Mouse (Mus musculus) midbrain, embryonic 15.5 days (tissue): ENCODE measurements around the gene Clec3a. TPM values are rescaled to one million over a fixed set of nuclear protein-coding genes. Genes with fewer than 3 reads are reported as not detected.

Experiments used
- ATAC-seq: fragments of 200-750 bp; cut with Nextera tagmentation; replicated peaks from 2 replicates; pipeline ENCODE4 v1.8.0; 2017; ENCODE audit warnings: moderate TSS enrichment
- H3K27ac ChIP-seq: fragments of 300-500 bp; sonication (generic); 2 replicates; pipeline ENCODE4 v1.5.1; 2015; ENCODE audit warnings: mild to moderate bottlenecking, inconsistent platforms
- H3K27me3 ChIP-seq: fragments of 300-500 bp; sonication (generic); replicated peaks from 2 replicates; pipeline ENCODE4 v1.6.1; 2015; ENCODE audit warnings: inconsistent platforms
- H3K36me3 ChIP-seq: fragments of 300-500 bp; sonication (generic); replicated peaks from 2 replicates; pipeline ENCODE4 v1.6.1; 2015; ENCODE audit warnings: inconsistent platforms
- H3K4me1 ChIP-seq: fragments of 300-500 bp; sonication (generic); 2 replicates; pipeline ENCODE4 v1.6.1; 2015; ENCODE audit warnings: inconsistent platforms
- H3K4me2 ChIP-seq: fragments of 300-500 bp; sonication (generic); 2 replicates; pipeline ENCODE4 v1.6.1; 2015; ENCODE audit warnings: inconsistent platforms, mild to moderate bottlenecking, moderate library complexity
- H3K4me3 ChIP-seq: fragments of 300-500 bp; sonication (generic); 2 replicates; pipeline ENCODE4 v1.5.1; 2015; ENCODE audit warnings: mild to moderate bottlenecking, inconsistent platforms
- H3K9ac ChIP-seq: fragments of 300-500 bp; sonication (generic); 2 replicates; pipeline ENCODE4 v1.6.1; 2015; ENCODE audit warnings: mild to moderate bottlenecking, inconsistent platforms
- H3K9me3 ChIP-seq: fragments of 300-500 bp; sonication (generic); 2 replicates; pipeline ENCODE4 v1.6.1; 2016; ENCODE audit warnings: inconsistent platforms
- WGBS: fragments of 180-500 bp; shearing (Covaris S2); methylation state at CpG from one replicate; pipeline ENCODE4 v1.1.7; 2015; ENCODE audit warnings: mixed read lengths; 5-methylcytosine and 5-hydroxymethylcytosine counted together
- polyA plus RNA-seq: library from polyadenylated mRNA; unstranded; fragments of >200 nt; fragmentation: Nextera tagmentation; extraction: Ambion mirVana; gene quantifications from 2 replicates; pipeline ENCODE4 v1.2.1, GENCODE M21; 2015

Clec3a gene
- polyA plus RNA-seq, 1 experiment from 2014 or later: not detected

DNA sequence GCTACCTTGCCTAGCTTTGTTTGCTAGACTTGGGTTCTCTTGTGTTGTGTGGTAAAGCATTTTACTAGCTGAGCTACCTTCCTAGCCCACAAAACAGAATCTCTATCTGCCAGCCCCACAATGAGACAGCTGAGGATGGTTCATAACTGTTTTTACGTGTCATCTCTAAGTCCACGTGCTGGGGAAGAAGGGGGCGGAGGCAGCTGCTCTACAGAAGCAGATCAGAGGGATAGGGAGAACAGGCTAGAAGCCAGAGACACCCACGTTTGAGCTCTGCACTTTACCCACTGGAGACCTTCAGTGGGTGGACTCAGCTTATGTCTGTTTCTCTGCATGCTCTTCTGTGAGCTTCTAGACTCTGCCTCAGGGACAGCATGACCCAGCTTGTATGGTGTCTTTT is 3.7 kb downstream of the Clec3a start:
- WGBS: 79% methylated on average over 4 of the region's 4 CpGs
- H3K9ac ChIP-seq: no peak overlapping the region
- no peaks in the 10 kb centered on the region for H3K4me1 ChIP-seq
- no peak overlapping the region for H3K4me3 ChIP-seq
- no peak for ATAC-seq
- H3K27me3 ChIP-seq: no peaks in the 10 kb centered on the region
- H3K27ac ChIP-seq: no peak overlapping the region
- H3K4me2 ChIP-seq: no peak overlapping the region
- H3K9me3 ChIP-seq: no peaks in the 10 kb centered on the region
- H3K36me3 ChIP-seq: no peaks in the 10 kb centered on the region

- Histone ChIP-seq H3K9ac (no peak overlapping the region), H3K27ac (no peak overlapping the region), H3K4me3 (no peak overlapping the region), H3K9me3 (no peaks in the 10 kb centered on the region), H3K4me1 (peaks cover 11% of the 10 kb centered on the region), H3K27me3 (no peaks in the 10 kb centered on the region), H3K36me3 (no peaks in the 10 kb centered on the region), H3K4me2 (no peak overlapping the region)
- no peak for ATAC-seq
- 9% methylated on average over 6 of the region's 6 CpGs for WGBS
Observed at GRCm38 (mm10) chr8:114438236-114438635, 20.4 kb downstream of the Clec3a start.

GRCm38 (mm10) chr8:114439334-114440204 is 21.7 kb downstream of the Clec3a start, which contains the start of gene Wwox:
Gene Wwox (plus strand): TSS chr8:114439655.
- H3K4me3 ChIP-seq: peak within 1 kb of the TSS; percentile 72
- peak within 1 kb of the TSS; percentile 77 for H3K9ac ChIP-seq
- H3K27me3 ChIP-seq: no peaks in the 10 kb centered on the region
- H3K36me3 ChIP-seq: no peaks in the 10 kb centered on the region
- H3K9me3 ChIP-seq: no peaks in the 10 kb centered on the region
- peaks cover 11% of the 10 kb centered on the region for H3K4me1 ChIP-seq
- WGBS: 1% methylated on average over 54 of the region's 54 CpGs
- peak within 1 kb of the TSS; percentile 77 for H3K27ac ChIP-seq
- ATAC-seq: peak; percentile 99
- peak within 1 kb of the TSS; percentile 90 for H3K4me2 ChIP-seq

DNA sequence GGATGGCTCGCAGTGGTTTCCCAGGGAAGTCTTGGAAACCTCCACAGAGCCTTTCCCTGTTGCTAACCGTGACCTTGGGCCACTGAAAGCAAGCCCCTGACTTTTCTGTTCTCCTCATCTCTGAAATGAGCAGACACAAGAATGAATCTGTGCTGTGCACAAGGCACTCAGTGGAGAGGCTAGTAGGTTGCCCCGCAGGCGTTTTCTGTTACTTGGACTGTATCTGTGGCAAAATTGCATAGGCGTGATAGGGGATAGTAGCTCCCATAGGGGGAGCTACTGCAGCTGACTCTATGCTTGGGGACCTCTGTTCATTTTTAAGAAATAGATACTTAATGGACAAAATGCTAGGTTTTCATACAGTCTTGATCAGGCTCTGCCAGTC is 22.3 kb downstream of the Clec3a start:
- Histone ChIP-seq H3K27ac (peak overlapping the region; percentile 77), H3K9ac (peak overlapping the region; percentile 77), H3K27me3 (no peaks in the 10 kb centered on the region), H3K4me3 (peak overlapping the region; percentile 72), H3K4me2 (peak overlapping the region; percentile 90), H3K9me3 (no peaks in the 10 kb centered on the region), H3K36me3 (no peaks in the 10 kb centered on the region), H3K4me1 (peaks cover 11% of the 10 kb centered on the region)
- 17% methylated on average over 5 of the region's 5 CpGs for WGBS
- no peak for ATAC-seq

DNA sequence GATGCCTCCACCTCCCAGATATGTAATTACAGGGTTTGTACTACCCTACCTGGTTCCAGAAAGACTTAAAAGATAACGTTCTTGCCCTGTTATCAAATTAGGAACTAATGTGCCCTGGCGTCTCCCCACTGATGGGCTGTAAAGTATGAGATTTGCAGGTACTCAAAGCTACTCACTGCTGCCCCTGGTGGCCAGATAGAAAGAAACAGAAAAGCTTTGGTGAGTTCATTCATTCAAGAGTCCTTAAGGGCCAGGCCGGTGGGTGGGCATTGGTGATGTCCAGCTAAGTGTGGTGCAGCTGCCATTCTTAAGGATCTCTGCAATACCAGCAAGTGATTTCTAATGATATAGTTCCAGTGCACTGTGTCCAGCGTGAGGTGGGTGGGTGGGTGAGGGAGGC is 23.7 kb downstream of the Clec3a start:
- peaks cover 11% of the 10 kb centered on the region for H3K4me1 ChIP-seq
- H3K9ac ChIP-seq: no peak overlapping the region
- no peak for ATAC-seq
- 86% methylated on average over 4 of the region's 4 CpGs for WGBS
- H3K4me2 ChIP-seq: no peak overlapping the region
- H3K36me3 ChIP-seq: no peaks in the 10 kb centered on the region
- H3K27me3 ChIP-seq: no peaks in the 10 kb centered on the region
- H3K27ac ChIP-seq: no peak overlapping the region
- no peak overlapping the region for H3K4me3 ChIP-seq
- no peaks in the 10 kb centered on the region for H3K9me3 ChIP-seq

DNA sequence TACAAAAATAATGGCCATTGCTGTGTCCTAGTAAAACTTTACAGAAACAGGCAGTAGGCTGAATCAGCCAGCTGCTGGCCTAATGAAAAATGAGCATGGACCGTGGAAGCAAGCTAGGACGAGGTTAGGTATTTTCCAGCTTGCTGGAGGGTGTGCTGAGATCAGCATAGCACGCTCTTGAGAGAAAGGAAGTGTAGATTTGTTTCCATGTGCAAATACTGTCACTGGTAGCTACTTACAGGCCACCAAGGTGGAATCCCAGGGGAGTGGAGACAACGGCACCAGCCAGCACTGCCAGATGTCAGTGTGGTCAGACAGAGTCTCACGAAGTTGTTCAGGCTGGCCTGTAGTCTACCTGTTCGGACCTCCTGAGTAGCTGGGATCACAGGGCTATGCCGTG is 29.0 kb downstream of the Clec3a start:
- Histone ChIP-seq H3K4me2 (no peak overlapping the region), H3K36me3 (no peaks in the 10 kb centered on the region), H3K9me3 (no peaks in the 10 kb centered on the region), H3K27me3 (no peaks in the 10 kb centered on the region), H3K4me3 (no peak overlapping the region), H3K27ac (no peak overlapping the region), H3K4me1 (no peaks in the 10 kb centered on the region), H3K9ac (no peak overlapping the region)
- no peak for ATAC-seq
- WGBS: 87% methylated on average over 7 of the region's 7 CpGs

- Histone ChIP-seq H3K9me3 (no peaks in the 10 kb centered on the region), H3K27me3 (no peaks in the 10 kb centered on the region), H3K27ac (no peak overlapping the region), H3K4me1 (peaks cover 6% of the 10 kb centered on the region; the same call in 1 of the 2 replicates), H3K36me3 (no peaks in the 10 kb centered on the region), H3K4me2 (no peak overlapping the region), H3K4me3 (no peak overlapping the region), H3K9ac (no peak overlapping the region)
- no peak for ATAC-seq
- WGBS: 89% methylated on average over 8 of the region's 8 CpGs
Observed at GRCm38 (mm10) chr8:114452278-114452677, 34.4 kb downstream of the Clec3a start.

DNA sequence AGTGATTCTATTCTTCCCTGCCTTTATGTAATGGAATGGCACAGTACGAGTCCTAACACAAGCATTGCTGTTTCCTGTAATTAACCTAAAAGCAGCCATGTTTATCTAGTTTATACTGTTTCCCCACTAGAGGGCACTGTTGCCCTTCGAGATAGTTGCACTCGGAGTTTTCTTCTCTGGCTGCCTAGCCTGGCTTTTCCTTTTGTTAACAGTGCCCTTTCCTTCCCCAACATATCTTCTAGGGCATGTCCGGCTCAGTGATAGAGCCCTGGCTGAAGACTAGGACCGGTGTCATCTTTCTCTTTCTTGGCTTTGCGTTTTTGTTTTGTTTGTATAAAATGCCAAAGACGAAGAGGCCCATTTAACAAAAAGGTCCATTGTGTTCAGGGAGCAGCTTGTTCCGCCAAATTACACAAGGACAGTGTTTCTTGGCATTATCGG is 34.9 kb downstream of the Clec3a start:
- Histone ChIP-seq H3K9ac (0 out of 2 replicates have a peak overlapping the region, but pooled peaks have one; percentile 12), H3K4me3 (no peak overlapping the region), H3K9me3 (no peaks in the 10 kb centered on the region), H3K27ac (peak overlapping the region; percentile 34; the same call in 1 of the 2 replicates), H3K4me1 (peaks cover 6% of the 10 kb centered on the region; the same call in 1 of the 2 replicates), H3K27me3 (no peaks in the 10 kb centered on the region), H3K4me2 (peak overlapping the region; percentile 29; the same call in 1 of the 2 replicates), H3K36me3 (no peaks in the 10 kb centered on the region)
- no peak for ATAC-seq
- 7% methylated on average over 9 of the region's 9 CpGs for WGBS

DNA sequence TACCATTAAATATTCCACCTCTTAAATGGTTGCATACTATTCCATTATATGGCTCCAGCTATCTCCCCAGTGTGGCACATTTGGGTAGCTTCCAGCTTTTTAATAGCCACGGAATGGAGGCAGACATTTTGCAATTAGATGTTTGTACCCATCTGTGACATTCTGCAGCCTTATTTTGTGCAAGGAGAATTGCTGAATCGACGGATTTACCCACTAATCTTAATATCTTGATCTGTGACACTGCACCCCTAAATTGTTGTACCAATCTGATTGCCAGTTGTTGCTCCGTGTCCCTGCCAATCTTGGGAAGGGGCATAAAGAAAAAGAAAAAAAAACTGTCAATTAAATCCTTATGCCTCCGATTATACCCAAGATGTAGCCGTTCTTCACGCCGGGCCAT is 37.4 kb downstream of the Clec3a start:
- no peak for ATAC-seq
- Histone ChIP-seq H3K9me3 (no peaks in the 10 kb centered on the region), H3K36me3 (no peaks in the 10 kb centered on the region), H3K4me1 (peaks cover 6% of the 10 kb centered on the region; the same call in 1 of the 2 replicates), H3K4me3 (no peak overlapping the region), H3K4me2 (no peak overlapping the region), H3K9ac (no peak overlapping the region), H3K27me3 (no peaks in the 10 kb centered on the region), H3K27ac (no peak overlapping the region)
- 85% methylated on average over 8 of the region's 8 CpGs for WGBS

GRCm38 (mm10) chr8:114455953-114456352 is 38.1 kb downstream of the Clec3a start:
- Histone ChIP-seq H3K9ac (no peak overlapping the region), H3K9me3 (no peaks in the 10 kb centered on the region), H3K36me3 (no peaks in the 10 kb centered on the region), H3K4me1 (peaks cover 6% of the 10 kb centered on the region; the same call in 1 of the 2 replicates), H3K4me2 (no peak overlapping the region), H3K27me3 (no peaks in the 10 kb centered on the region), H3K27ac (no peak overlapping the region), H3K4me3 (no peak overlapping the region)
- ATAC-seq: no peak
- 82% methylated on average over 15 of the region's 15 CpGs for WGBS

- no peaks in the 10 kb centered on the region for H3K36me3 ChIP-seq
- WGBS: 75% methylated on average over 25 of the region's 25 CpGs
- H3K27me3 ChIP-seq: no peaks in the 10 kb centered on the region
- no peak overlapping the region for H3K4me3 ChIP-seq
- no peak overlapping the region for H3K4me2 ChIP-seq
- no peak for ATAC-seq
- no peaks in the 10 kb centered on the region for H3K9me3 ChIP-seq
- H3K9ac ChIP-seq: no peak overlapping the region
- H3K4me1 ChIP-seq: peaks cover 10% of the 10 kb centered on the region; the same call in 1 of the 2 replicates
- H3K27ac ChIP-seq: no peak overlapping the region
Observed at GRCm38 (mm10) chr8:114458113-114458784, 40.4 kb downstream of the Clec3a start.

DNA sequence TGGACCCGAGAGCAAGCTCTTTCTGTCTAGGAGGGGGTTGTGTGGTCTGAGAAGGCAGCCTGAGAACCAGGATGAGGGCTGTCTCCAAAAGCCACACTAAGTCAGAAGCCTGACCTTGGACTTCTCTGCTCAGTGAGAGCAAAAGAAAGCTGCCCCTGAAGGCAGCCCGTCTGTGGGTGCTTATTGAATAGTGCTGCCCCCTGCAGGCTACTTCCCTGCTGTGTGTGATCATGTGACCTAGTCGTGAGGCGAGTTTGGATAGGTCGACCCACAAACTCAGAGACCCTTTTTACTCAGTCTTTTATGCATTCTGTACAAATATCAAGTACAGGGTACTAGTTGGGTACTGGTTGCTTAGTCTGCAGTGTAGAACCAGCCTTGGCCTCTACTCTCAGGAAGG is 42.7 kb downstream of the Clec3a start:
- Histone ChIP-seq H3K4me3 (no peak overlapping the region), H3K4me1 (peaks cover 10% of the 10 kb centered on the region; the same call in 1 of the 2 replicates), H3K27me3 (no peaks in the 10 kb centered on the region), H3K27ac (no peak overlapping the region), H3K36me3 (no peaks in the 10 kb centered on the region), H3K9ac (no peak overlapping the region), H3K9me3 (no peaks in the 10 kb centered on the region), H3K4me2 (no peak overlapping the region)
- WGBS: 75% methylated on average over 5 of the region's 5 CpGs
- ATAC-seq: no peak
